Mouse (Mus musculus) neural tube, embryonic 15.5 days (tissue): ENCODE results near the gene Foxo3. TPM values are rescaled to one million over a fixed set of nuclear protein-coding genes. Genes with fewer than 3 reads are reported as not detected.

Source experiments
- ATAC-seq: fragments of 200-750 bp; cut with Nextera tagmentation; 2 replicates; pipeline ENCODE4 v1.8.0; 2017; ENCODE audit warnings: mild to moderate bottlenecking, moderate TSS enrichment, moderate library complexity; ENCODE audit not compliant: low FRiP score
- H3K27ac ChIP-seq: fragments of 300-500 bp; sonication (generic); replicated peaks from 2 replicates; pipeline ENCODE4 v1.5.1; 2015; ENCODE audit warnings: mild to moderate bottlenecking, inconsistent platforms
- H3K27me3 ChIP-seq: fragments of 300-500 bp; sonication (generic); replicated peaks from 2 replicates; pipeline ENCODE4 v1.6.1; 2015; ENCODE audit warnings: inconsistent platforms
- H3K36me3 ChIP-seq: fragments of 300-500 bp; sonication (generic); 2 replicates; pipeline ENCODE4 v1.6.1; 2015; ENCODE audit warnings: inconsistent platforms
- H3K4me1 ChIP-seq: fragments of 300-500 bp; sonication (generic); 2 replicates; pipeline ENCODE4 v1.6.1; 2015; ENCODE audit warnings: inconsistent platforms
- H3K4me2 ChIP-seq: fragments of 300-500 bp; sonication (generic); 2 replicates; pipeline ENCODE4 v1.6.1; 2015; ENCODE audit warnings: inconsistent platforms, mild to moderate bottlenecking, moderate library complexity
- H3K4me3 ChIP-seq: fragments of 300-500 bp; sonication (generic); replicated peaks from 2 replicates; pipeline ENCODE4 v1.5.1; 2015; ENCODE audit warnings: mild to moderate bottlenecking, inconsistent platforms
- H3K9ac ChIP-seq: fragments of 300-500 bp; sonication (generic); replicated peaks from 2 replicates; pipeline ENCODE4 v1.6.1; 2015; ENCODE audit warnings: mild to moderate bottlenecking, inconsistent platforms
- H3K9me3 ChIP-seq: fragments of 300-500 bp; sonication (generic); replicated peaks from 2 replicates; pipeline ENCODE4 v1.6.1; 2016; ENCODE audit warnings: inconsistent platforms
- WGBS: fragments of 180-500 bp; shearing (Covaris S2); methylation state at CpG from one replicate; pipeline ENCODE4 v1.1.7; 2015; ENCODE audit warnings: mixed read lengths; 5-methylcytosine and 5-hydroxymethylcytosine counted together
- polyA plus RNA-seq: library from polyadenylated mRNA; unstranded; fragments of >200 nt; fragmentation: Nextera tagmentation; extraction: Ambion mirVana; gene quantifications from 2 replicates; pipeline ENCODE4 v1.2.1, GENCODE M21; 2015

Foxo3 gene
- 4.6 and 6.2 TPM in 2 replicates for polyA plus RNA-seq

DNA sequence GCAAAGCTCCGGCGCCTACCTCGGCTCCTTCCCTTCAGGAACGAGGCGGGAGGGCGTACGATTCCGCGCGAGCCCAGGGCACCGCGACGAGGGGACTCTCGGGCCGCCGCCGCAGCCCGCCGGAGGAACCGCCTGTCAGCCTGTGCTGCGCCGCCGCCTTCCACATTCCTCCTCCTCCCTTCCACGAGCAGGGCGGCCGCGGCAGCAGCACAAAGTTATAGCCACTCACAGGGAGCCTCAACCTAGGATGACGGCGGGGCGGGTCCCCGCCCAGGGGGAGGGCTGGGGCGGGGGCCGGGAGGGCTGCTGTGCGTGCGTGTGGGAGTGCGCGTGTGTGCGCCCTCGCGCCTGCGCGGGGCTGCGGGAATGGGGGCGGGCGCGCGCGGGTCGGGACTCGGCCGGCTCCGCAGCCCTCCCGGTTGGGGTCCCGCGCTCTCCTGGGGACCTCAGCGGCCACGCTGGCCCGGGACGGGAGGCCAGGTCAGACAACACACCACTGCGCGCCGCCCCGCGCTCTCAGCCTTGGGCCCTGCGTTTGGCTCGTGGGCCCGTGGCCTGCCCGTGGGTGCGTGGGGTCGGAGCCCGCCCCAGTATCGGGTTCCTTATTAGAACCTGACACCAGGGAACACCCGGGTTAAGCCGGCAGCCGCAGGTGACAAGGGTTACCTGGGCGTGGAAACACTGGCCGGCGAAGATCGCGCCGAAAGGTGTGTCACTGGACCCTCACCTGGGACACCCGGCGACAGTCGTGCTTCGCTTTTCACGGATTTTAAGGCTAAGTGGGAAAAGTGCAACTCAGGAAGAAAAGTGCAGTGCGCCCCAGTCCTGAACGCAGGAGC lies at the start of gene Foxo3:
TSS of gene Foxo3 (minus strand) at position 249 of the 839 bp plus-strand sequence.
- Histone ChIP-seq H3K36me3 (no peaks in the 10 kb centered on the region), H3K27me3 (peaks cover 4% of the 10 kb centered on the region; the same call in 1 of the 2 replicates), H3K4me3 (peak within 1 kb of the TSS; percentile 93), H3K27ac (peak within 1 kb of the TSS; percentile 100), H3K4me1 (peaks cover 33% of the 10 kb centered on the region), H3K9me3 (no peaks in the 10 kb centered on the region), H3K9ac (peak within 1 kb of the TSS; percentile 79), H3K4me2 (peak within 1 kb of the TSS; percentile 98)
- under 1% methylated on average over 72 of the region's 88 CpGs for WGBS
- ATAC-seq: peak; percentile 83

DNA sequence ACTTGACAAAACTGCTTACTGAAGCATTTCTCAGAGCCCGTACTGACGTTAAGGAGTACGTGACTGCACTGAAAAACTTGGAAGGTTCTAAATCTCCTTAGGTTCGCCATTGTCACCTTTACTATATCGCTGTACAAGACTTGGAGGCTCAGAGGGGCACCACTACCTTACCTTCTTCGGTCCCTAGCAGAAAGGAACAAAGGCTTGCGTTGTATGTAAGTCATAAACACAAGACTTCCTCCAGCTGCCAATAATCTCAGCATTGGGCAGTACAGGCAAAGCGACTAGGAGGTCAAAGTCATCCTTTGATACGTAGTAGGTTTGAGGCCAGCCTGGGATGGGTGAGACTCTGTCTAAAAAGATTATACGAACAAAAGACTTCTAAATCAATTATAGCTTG lies 48.8 kb upstream of the Foxo3 start:
- no peak overlapping the region for H3K9ac ChIP-seq
- no peak for ATAC-seq
- H3K4me1 ChIP-seq: no peaks in the 10 kb centered on the region
- no peak overlapping the region for H3K27ac ChIP-seq
- H3K4me2 ChIP-seq: no peak overlapping the region
- 87% methylated on average over 10 of the region's 10 CpGs for WGBS
- H3K4me3 ChIP-seq: no peak overlapping the region
- H3K27me3 ChIP-seq: no peaks in the 10 kb centered on the region; the same call in 1 of the 2 replicates
- H3K36me3 ChIP-seq: no peaks in the 10 kb centered on the region
- no peaks in the 10 kb centered on the region for H3K9me3 ChIP-seq

DNA sequence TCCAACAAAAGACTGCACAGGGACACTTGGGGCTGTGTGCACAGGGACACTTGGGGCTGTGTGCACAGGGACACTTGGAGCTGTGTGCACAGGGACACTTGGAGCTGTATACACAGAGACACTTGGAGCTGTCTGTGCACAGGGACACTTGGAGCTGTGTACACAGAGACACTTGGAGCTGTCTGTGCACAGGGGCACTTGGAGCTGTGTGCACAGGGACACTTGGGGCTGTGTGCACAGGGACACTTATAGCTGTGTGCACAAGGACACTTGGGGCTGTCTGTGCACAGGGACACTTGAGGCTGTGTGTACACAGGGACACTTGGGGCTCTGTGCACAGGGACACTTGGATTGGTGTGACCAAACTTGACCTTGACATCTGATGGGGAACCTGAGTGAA lies 47.4 kb upstream of the Foxo3 start:
- no peak for ATAC-seq
- no peaks in the 10 kb centered on the region for H3K9me3 ChIP-seq
- H3K4me3 ChIP-seq: no peak overlapping the region
- H3K36me3 ChIP-seq: no peaks in the 10 kb centered on the region
- no peak overlapping the region for H3K4me2 ChIP-seq
- no peak overlapping the region for H3K9ac ChIP-seq
- H3K27me3 ChIP-seq: no peaks in the 10 kb centered on the region; the same call in 1 of the 2 replicates
- H3K4me1 ChIP-seq: no peaks in the 10 kb centered on the region
- H3K27ac ChIP-seq: no peak overlapping the region

- Histone ChIP-seq H3K27me3 (peaks cover 10% of the 10 kb centered on the region; the same call in 1 of the 2 replicates), H3K4me2 (no peak overlapping the region), H3K9me3 (no peaks in the 10 kb centered on the region), H3K4me3 (no peak overlapping the region), H3K36me3 (no peaks in the 10 kb centered on the region), H3K9ac (no peak overlapping the region), H3K27ac (no peak overlapping the region), H3K4me1 (peaks cover 4% of the 10 kb centered on the region; the same call in 1 of the 2 replicates)
- WGBS: 90% methylated on average over 22 of the region's 22 CpGs
- no peak for ATAC-seq
Measured at GRCm38 (mm10) chr10:42313222-42313786, 36.7 kb upstream of the Foxo3 start.

- WGBS: 67% methylated on average over 1 of the region's 1 CpGs
- no peak overlapping the region for H3K4me2 ChIP-seq
Measured at GRCm38 (mm10) chr10:42312557-42312956, 36.0 kb upstream of the Foxo3 start.

GRCm38 (mm10) chr10:42308687-42308987 lies 32.1 kb upstream of the Foxo3 start:
- no peak overlapping the region for H3K27ac ChIP-seq
- H3K4me2 ChIP-seq: peak overlapping the region; percentile 60
- peak overlapping the region; percentile 30 for H3K4me3 ChIP-seq
- H3K36me3 ChIP-seq: no peaks in the 10 kb centered on the region
- H3K27me3 ChIP-seq: peaks cover 18% of the 10 kb centered on the region
- WGBS: 33% methylated on average over 8 of the region's 8 CpGs
- H3K4me1 ChIP-seq: peaks cover 6% of the 10 kb centered on the region; the same call in 1 of the 2 replicates
- no peaks in the 10 kb centered on the region for H3K9me3 ChIP-seq
- H3K9ac ChIP-seq: peak overlapping the region; percentile 37; the same call in 1 of the 2 replicates
- peak; percentile 41; the same call in 1 of the 2 replicates for ATAC-seq

More at GRCm38 (mm10) chr10:42312557-42312956, 36.0 kb upstream of the Foxo3 start:
- Histone ChIP-seq H3K4me1 (peaks cover 6% of the 10 kb centered on the region; the same call in 1 of the 2 replicates), H3K36me3 (no peaks in the 10 kb centered on the region), H3K9me3 (no peaks in the 10 kb centered on the region), H3K27ac (no peak overlapping the region), H3K4me3 (no peak overlapping the region), H3K27me3 (peaks cover 10% of the 10 kb centered on the region; the same call in 1 of the 2 replicates), H3K9ac (no peak overlapping the region)
- no peak for ATAC-seq

DNA sequence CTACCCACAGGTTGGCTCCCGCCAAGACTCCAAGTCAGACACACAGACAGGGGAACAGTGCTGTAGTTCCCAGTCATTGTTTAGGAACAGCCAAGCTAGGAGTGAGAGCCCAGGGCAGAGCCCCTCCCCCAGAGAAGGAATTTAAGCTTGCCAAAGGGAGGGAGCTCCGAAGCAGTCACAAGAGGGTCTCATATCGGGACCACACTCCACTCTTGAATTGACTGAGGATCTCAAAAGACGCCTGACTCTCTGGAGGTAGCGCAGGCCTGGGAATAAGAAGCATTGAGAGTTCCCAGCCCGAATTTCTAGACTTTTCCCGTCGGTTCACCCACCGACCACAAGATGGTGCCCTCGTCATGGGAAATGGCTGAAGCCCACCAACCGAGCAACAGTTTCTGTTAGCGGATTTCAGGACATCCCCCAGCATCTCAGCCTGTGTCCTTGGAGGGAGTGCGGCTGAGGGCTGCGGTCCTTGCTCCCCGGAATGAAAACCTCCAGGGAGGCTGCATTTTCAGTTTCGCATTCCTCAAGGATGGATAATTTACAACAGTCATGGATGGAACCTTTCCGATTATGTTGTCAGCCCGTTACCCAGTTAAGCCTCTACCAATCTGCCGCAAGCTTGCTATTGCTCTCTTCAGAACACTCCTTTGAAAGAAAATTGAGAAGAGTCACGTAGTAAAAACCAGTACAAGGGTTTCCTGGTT lies 31.6 kb upstream of the Foxo3 start:
- H3K4me1 ChIP-seq: peaks cover 6% of the 10 kb centered on the region; the same call in 1 of the 2 replicates
- ATAC-seq: peak; percentile 79
- peak overlapping the region; percentile 30 for H3K4me3 ChIP-seq
- peak overlapping the region; percentile 37; the same call in 1 of the 2 replicates for H3K9ac ChIP-seq
- no peak overlapping the region for H3K27ac ChIP-seq
- H3K4me2 ChIP-seq: peak overlapping the region; percentile 60
- no peaks in the 10 kb centered on the region for H3K36me3 ChIP-seq
- WGBS: 8% methylated on average over 20 of the region's 20 CpGs
- peaks cover 18% of the 10 kb centered on the region for H3K27me3 ChIP-seq
- H3K9me3 ChIP-seq: no peaks in the 10 kb centered on the region

DNA sequence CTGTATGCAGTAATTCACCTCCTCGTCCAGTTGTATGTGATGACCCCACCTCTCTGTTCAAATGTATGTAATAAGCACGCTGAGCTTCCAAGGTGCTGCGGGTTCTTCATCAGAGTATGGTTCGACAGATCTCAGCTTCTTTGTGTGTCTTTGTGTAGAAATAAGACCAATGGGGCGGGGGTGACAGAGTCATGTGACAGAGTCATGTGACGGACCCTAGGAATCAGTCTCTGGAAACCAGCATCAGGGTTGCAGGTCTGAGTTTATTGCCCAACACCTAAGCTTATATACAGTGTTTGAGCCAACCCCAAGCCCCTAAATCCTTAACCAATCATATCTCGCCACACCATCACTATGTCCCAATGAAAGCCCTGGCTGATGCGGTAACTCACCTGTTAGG lies 29.9 kb upstream of the Foxo3 start:
- Histone ChIP-seq H3K4me1 (peaks cover 6% of the 10 kb centered on the region; the same call in 1 of the 2 replicates), H3K27ac (no peak overlapping the region), H3K27me3 (peaks cover 18% of the 10 kb centered on the region), H3K9me3 (no peaks in the 10 kb centered on the region), H3K9ac (no peak overlapping the region), H3K4me2 (no peak overlapping the region), H3K36me3 (no peaks in the 10 kb centered on the region), H3K4me3 (no peak overlapping the region)
- WGBS: 88% methylated on average over 8 of the region's 8 CpGs
- ATAC-seq: no peak

DNA sequence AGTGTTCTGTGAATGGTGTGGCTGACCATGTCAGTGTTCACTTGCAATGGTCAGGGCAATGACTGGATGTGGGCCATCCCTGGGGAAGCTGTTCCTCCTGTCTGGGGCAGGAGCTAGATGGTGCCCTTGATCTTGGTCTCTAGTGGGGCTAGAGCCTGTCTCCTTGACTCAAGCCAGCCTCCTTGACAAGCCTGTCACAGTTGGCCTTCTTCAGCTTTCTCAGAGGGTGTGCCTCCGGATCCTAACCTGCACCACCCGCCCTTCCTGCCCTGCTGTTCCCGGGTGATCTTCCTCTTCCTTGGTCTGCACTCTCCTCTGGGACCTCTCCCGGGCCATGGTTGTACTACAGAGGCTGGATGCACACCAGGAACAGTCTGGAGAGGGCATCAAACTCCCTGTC lies 24.2 kb upstream of the Foxo3 start:
- H3K27ac ChIP-seq: no peak overlapping the region
- no peaks in the 10 kb centered on the region for H3K36me3 ChIP-seq
- WGBS: 68% methylated on average over 4 of the region's 4 CpGs
- H3K9me3 ChIP-seq: no peaks in the 10 kb centered on the region
- H3K9ac ChIP-seq: no peak overlapping the region
- no peaks in the 10 kb centered on the region for H3K27me3 ChIP-seq
- no peaks in the 10 kb centered on the region for H3K4me1 ChIP-seq
- no peak overlapping the region for H3K4me3 ChIP-seq
- ATAC-seq: no peak
- H3K4me2 ChIP-seq: no peak overlapping the region

DNA sequence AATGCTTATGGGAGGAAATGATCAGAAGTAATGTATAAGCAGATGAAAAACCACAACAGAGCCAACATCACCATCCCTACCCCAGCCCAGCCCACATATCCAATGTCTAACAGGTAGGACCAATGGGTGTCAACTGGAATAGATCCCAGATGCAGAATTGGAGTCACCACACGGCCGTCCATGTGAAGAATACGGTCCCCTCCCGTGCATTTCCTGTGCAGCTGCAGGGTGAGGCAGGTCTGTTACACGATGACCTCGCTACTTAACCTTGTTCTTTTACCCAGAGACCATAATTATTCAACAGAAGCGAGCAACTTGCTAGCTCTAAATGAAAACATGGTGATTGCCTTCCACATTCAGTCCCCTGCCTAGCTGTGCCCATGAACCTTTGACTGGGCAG lies 23.4 kb upstream of the Foxo3 start:
- WGBS: 74% methylated on average over 7 of the region's 7 CpGs

DNA sequence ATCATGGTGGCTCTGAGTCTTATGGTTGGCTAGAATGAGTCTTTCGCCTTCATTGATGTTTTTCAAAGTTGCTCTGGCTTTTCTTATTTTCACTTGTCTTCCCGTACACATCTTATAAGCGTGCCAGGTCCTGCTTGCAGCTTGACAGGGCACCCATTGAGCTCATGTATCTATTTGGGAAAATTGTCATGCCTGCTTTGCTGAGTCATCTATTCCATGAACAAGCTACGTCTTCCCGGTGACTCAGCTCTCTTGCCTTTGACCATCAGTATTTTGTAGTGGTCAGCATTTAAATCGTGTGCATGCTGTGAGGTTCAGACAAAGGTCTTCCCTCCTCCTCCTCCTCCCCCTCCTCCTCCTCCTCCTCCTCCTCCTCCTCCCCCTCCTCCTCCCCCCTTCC lies 22.9 kb upstream of the Foxo3 start:
- H3K4me3 ChIP-seq: no peak overlapping the region
- H3K9me3 ChIP-seq: no peaks in the 10 kb centered on the region
- no peaks in the 10 kb centered on the region for H3K27me3 ChIP-seq
- H3K4me1 ChIP-seq: no peaks in the 10 kb centered on the region
- 77% methylated on average over 6 of the region's 6 CpGs for WGBS
- H3K9ac ChIP-seq: no peak overlapping the region
- H3K36me3 ChIP-seq: no peaks in the 10 kb centered on the region
- no peak overlapping the region for H3K4me2 ChIP-seq
- H3K27ac ChIP-seq: no peak overlapping the region
- no peak for ATAC-seq

More for the DNA sequence above, 23.4 kb upstream of the Foxo3 start:
- no peak for ATAC-seq
- Histone ChIP-seq H3K36me3 (no peaks in the 10 kb centered on the region), H3K4me1 (no peaks in the 10 kb centered on the region), H3K27ac (no peak overlapping the region), H3K4me3 (no peak overlapping the region), H3K27me3 (no peaks in the 10 kb centered on the region), H3K9ac (no peak overlapping the region), H3K4me2 (no peak overlapping the region), H3K9me3 (no peaks in the 10 kb centered on the region)
